ENCODE assay signal across 20 mouse cellular contexts in genomic region chr4:125227194-125227593, GRCm38 (mm10).
DNase-seq lines count a peak whose midpoint lies in the region; ATAC-seq and TF ChIP-seq lines count a peak whose summit lies in the region.
"Had no signal": no experiment of that assay in that cellular context is flagged by ENCODE, and none has a peak within 500 bp of the region (broad histone marks: within the 10 kb centered on the region; RNA-seq: fewer than 3 reads in every experiment).

No protein-coding gene starts in this region.

- no peak for DNase-seq in liver, embryonic 14.5 days (ENCODE audit: low read depth in 3 of 3, low spot score in 3 of 3)
- no peak for DNase-seq in liver, embryonic 11.5 days (ENCODE audit: low spot score)
- no peak for DNase-seq in brain, embryonic 14.5 days (ENCODE audit: low read depth)
- no peak for DNase-seq in thymus, adult 18-20 months
- DNase-seq: adrenal gland, adult 8-10 months; adrenal gland, postnatal 36 days; cerebellum, adult 11 months; cerebellum, adult 8-10 months; cerebellum, postnatal 14 days; gastrocnemius, postnatal 14 days; heart, adult 2 months; heart, postnatal 14 days had no signal

- no peaks in the 10 kb centered on the region; the same call in 1 of the 2 replicates for H3K27me3 ChIP-seq in intestine, postnatal 0 days (replicated peaks; ENCODE audit: control insufficient read depth, insufficient read depth, low read length)
- H3K27me3 ChIP-seq in intestine, embryonic 16.5 days (replicated peaks; ENCODE audit: control insufficient read depth, insufficient read depth, low read length): no peaks in the 10 kb centered on the region; the same call in 1 of the 2 replicates
- H3K27me3 ChIP-seq in liver, embryonic 14.5 days (ENCODE audit: control insufficient read depth, insufficient read depth, low read length): no peaks in the 10 kb centered on the region
- H3K27me3 ChIP-seq in liver, embryonic 11.5 days (replicated peaks; ENCODE audit: control insufficient read depth, insufficient read depth, low read length): no peaks in the 10 kb centered on the region; the same call in 1 of the 2 replicates
- peaks cover 22% of the 10 kb centered on the region for H3K27me3 ChIP-seq in E14TG2a.4 (ENCODE audit: insufficient read depth, low read length)

- TF ChIP-seq POLR2A in brain, embryonic 14.5 days (IDR thresholded peaks at IDR 0.05; ENCODE audit: borderline replicate concordance, extremely low read depth, insufficient read depth, insufficient read length, poor library complexity, severe bottlenecking): no peak

- no peak overlapping the region for H3K9ac ChIP-seq in intestine, postnatal 0 days (ENCODE audit: low read depth, low read length)
- H3K9ac ChIP-seq in intestine, embryonic 16.5 days (ENCODE audit: low read depth, low read length): no peak overlapping the region
- H3K9ac ChIP-seq in liver, embryonic 14.5 days (replicated peaks): no peak overlapping the region
- no peak overlapping the region for H3K9ac ChIP-seq in liver, embryonic 11.5 days (ENCODE audit: low read depth, low read length)
- H3K9ac ChIP-seq: embryonic facial prominence, embryonic 12.5 days; heart, embryonic 15.5 days; hindbrain, embryonic 14.5 days had no signal

- WGBS in intestine, postnatal 0 days: 91% methylated on average over 6 of the region's 6 CpGs
- 87% methylated on average over 6 of the region's 6 CpGs for WGBS in intestine, embryonic 16.5 days
- 72% methylated on average over 6 of the region's 6 CpGs for WGBS in liver, embryonic 14.5 days (ENCODE audit: insufficient replicate concordance)
- 80% methylated on average over 6 of the region's 6 CpGs for WGBS in liver, embryonic 11.5 days

- no peak for ATAC-seq in intestine, postnatal 0 days
- ATAC-seq in intestine, embryonic 16.5 days: no peak
- no peak for ATAC-seq in liver, embryonic 14.5 days (ENCODE audit: insufficient read depth)
- no peak for ATAC-seq in liver, embryonic 11.5 days (replicated peaks; ENCODE audit: low FRiP score)
- ATAC-seq: forebrain, embryonic 16.5 days had no signal

- H3K4me1 ChIP-seq in intestine, postnatal 0 days (replicated peaks; ENCODE audit: control insufficient read depth, insufficient read depth, low read length): no peaks in the 10 kb centered on the region
- H3K4me1 ChIP-seq in intestine, embryonic 16.5 days (ENCODE audit: control insufficient read depth, insufficient read depth, low read length): no peaks in the 10 kb centered on the region
- H3K4me1 ChIP-seq in liver, embryonic 14.5 days (replicated peaks; ENCODE audit: control insufficient read depth in 2 of 2, insufficient read depth in 2 of 2, low read length in 1 of 2): no peaks in the 10 kb centered on the region
- no peaks in the 10 kb centered on the region for H3K4me1 ChIP-seq in liver, embryonic 11.5 days (replicated peaks; ENCODE audit: control insufficient read depth, insufficient read depth, low read length)
- peaks cover 51% of the 10 kb centered on the region for H3K4me1 ChIP-seq in E14TG2a.4 (replicated peaks; ENCODE audit: low read depth, low read length)
- H3K4me1 ChIP-seq: embryonic facial prominence, embryonic 12.5 days; heart, embryonic 15.5 days had no signal

- H3K36me3 ChIP-seq in intestine, postnatal 0 days (ENCODE audit: control insufficient read depth, insufficient read depth): no peaks in the 10 kb centered on the region
- no peaks in the 10 kb centered on the region for H3K36me3 ChIP-seq in intestine, embryonic 16.5 days (ENCODE audit: control insufficient read depth, insufficient read depth, low read length)
- H3K36me3 ChIP-seq in liver, embryonic 14.5 days (replicated peaks; ENCODE audit: control insufficient read depth, insufficient read depth, low read depth): no peaks in the 10 kb centered on the region
- H3K36me3 ChIP-seq in liver, embryonic 11.5 days (ENCODE audit: control insufficient read depth, insufficient read depth, low read length): no peaks in the 10 kb centered on the region
- H3K36me3 ChIP-seq in E14TG2a.4 (ENCODE audit: insufficient read depth, low read length): no peaks in the 10 kb centered on the region
- H3K36me3 ChIP-seq: embryonic facial prominence, embryonic 12.5 days; heart, embryonic 15.5 days had no signal

- no peak overlapping the region for H3K4me3 ChIP-seq in intestine, postnatal 0 days (ENCODE audit: low read depth, low read length)
- no peak overlapping the region for H3K4me3 ChIP-seq in intestine, embryonic 16.5 days (ENCODE audit: low read length)
- no peak overlapping the region for H3K4me3 ChIP-seq in liver, embryonic 14.5 days (ENCODE audit: insufficient read depth in 1 of 2, low read depth in 2 of 2, low read length in 2 of 2)
- no peak overlapping the region for H3K4me3 ChIP-seq in liver, embryonic 11.5 days (ENCODE audit: low read depth, low read length)
- no peak overlapping the region for H3K4me3 ChIP-seq in E14TG2a.4 (replicated peaks; ENCODE audit: low read length)
- H3K4me3 ChIP-seq: embryonic facial prominence, embryonic 12.5 days; heart, adult 2 months; heart, embryonic 15.5 days had no signal

- H3K27ac ChIP-seq in intestine, postnatal 0 days (ENCODE audit: low read depth, low read length): no peak overlapping the region
- no peak overlapping the region for H3K27ac ChIP-seq in intestine, embryonic 16.5 days (ENCODE audit: low read length)
- no peak overlapping the region for H3K27ac ChIP-seq in liver, embryonic 14.5 days
- no peak overlapping the region for H3K27ac ChIP-seq in liver, embryonic 11.5 days (ENCODE audit: low read depth, low read length)
- H3K27ac ChIP-seq: embryonic facial prominence, embryonic 12.5 days; heart, adult 2 months; heart, embryonic 15.5 days; hindbrain, embryonic 14.5 days had no signal

- H3K4me2 ChIP-seq in intestine, postnatal 0 days (replicated peaks; ENCODE audit: low read depth): no peak overlapping the region
- no peak overlapping the region for H3K4me2 ChIP-seq in intestine, embryonic 16.5 days (ENCODE audit: low read depth, low read length)
- H3K4me2 ChIP-seq in liver, embryonic 14.5 days (ENCODE audit: low read depth): no peak overlapping the region
- H3K4me2 ChIP-seq in liver, embryonic 11.5 days: no peak overlapping the region
- H3K4me2 ChIP-seq: embryonic facial prominence, embryonic 12.5 days; heart, embryonic 11.5 days; heart, embryonic 15.5 days; hindbrain, embryonic 14.5 days had no signal

- TF ChIP-seq EP300 in liver, embryonic 14.5 days (IDR thresholded peaks at IDR 0.05; ENCODE audit: low read depth): no peak

- H3K9me3 ChIP-seq in intestine, postnatal 0 days (ENCODE audit: control insufficient read depth): no peaks in the 10 kb centered on the region
- no peaks in the 10 kb centered on the region for H3K9me3 ChIP-seq in intestine, embryonic 16.5 days (ENCODE audit: control insufficient read depth, low read length)
- no peaks in the 10 kb centered on the region for H3K9me3 ChIP-seq in liver, embryonic 14.5 days (ENCODE audit: control insufficient read depth, low read length)
- no peaks in the 10 kb centered on the region for H3K9me3 ChIP-seq in liver, embryonic 11.5 days (ENCODE audit: control insufficient read depth, low read length)
- 0 out of 2 replicates have a peak, but pooled peaks cover 3% of the 10 kb centered on the region for H3K9me3 ChIP-seq in E14TG2a.4 (ENCODE audit: low read length)
- H3K9me3 ChIP-seq: embryonic facial prominence, embryonic 12.5 days; heart, embryonic 15.5 days had no signal

- TF ChIP-seq CTCF in intestine, postnatal 0 days (IDR thresholded peaks at IDR 0.05; ENCODE audit: low read depth): 0 out of 2 replicates have a peak, but pooled peaks have one; percentile 9
- TF ChIP-seq CTCF in liver, embryonic 14.5 days (IDR thresholded peaks at IDR 0.05; ENCODE audit: low read depth): peak; percentile 37
- TF ChIP-seq CTCF in E14TG2a.4 (conservative IDR thresholded peaks at IDR 0.05; ENCODE audit: low read length): peak; percentile 77
- peak; percentile 23; the same call in 1 of the 2 replicates for TF ChIP-seq CTCF in brain, embryonic 14.5 days (IDR thresholded peaks at IDR 0.05; ENCODE audit: borderline replicate concordance, extremely low read depth, insufficient read depth, insufficient read length)

Comparison
In these comparisons a context has a peak if more than half of its experiments do, and no peak if none do; other contexts are left out.
1. CTCF ChIP-seq: peak in every context shown above with its lines; median percentile 77 in E14TG2a.4; 37 in liver, embryonic 14.5 days; 23 in brain, embryonic 14.5 days; 9 in intestine, postnatal 0 days.